Mouse (Mus musculus): ENCODE data around the gene Pzp. TPM values are rescaled to one million over a fixed set of nuclear protein-coding genes. Genes with fewer than 3 reads are reported as not detected.

Gene Pzp
- polyA plus RNA-seq, 1 experiment from 2014 or later, result not detected

DNA sequence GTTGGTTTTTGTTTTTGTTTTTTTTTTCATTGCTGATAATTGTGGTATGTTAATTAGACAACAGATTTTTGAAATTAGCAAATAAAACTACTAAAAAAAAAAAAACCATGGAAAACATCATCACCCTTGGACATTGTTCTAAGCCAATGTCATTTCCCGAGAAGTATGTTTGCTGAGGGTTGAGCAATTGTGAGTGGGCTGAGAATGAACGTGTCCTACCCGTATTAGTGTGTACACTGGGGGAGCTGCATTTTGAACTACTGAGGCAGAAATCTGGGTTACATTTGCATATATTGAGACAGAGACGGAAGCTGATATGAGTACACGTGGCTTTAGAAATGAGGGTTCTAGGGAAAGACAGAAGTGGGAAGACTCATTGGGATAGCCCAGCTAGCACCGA lies 6.8 kb upstream of the Pzp start:
- no peak overlapping the region for H3K4me2 ChIP-seq (ENCODE audit: low read depth, low read length)
- WGBS, result 90% methylated on average over 6 of the region's 6 CpGs
- no peak overlapping the region for H3K27ac ChIP-seq (replicated peaks; ENCODE audit: low read depth, low read length)
- H3K4me1 ChIP-seq (ENCODE audit: control insufficient read depth, insufficient read depth, low read length), result no peaks in the 10 kb centered on the region
- H3K27me3 ChIP-seq (ENCODE audit: control insufficient read depth, insufficient read depth, low read length), result no peaks in the 10 kb centered on the region
- H3K9me3 ChIP-seq (replicated peaks; ENCODE audit: control insufficient read depth, low read length), result no peaks in the 10 kb centered on the region
- H3K4me3 ChIP-seq (ENCODE audit: low read depth, low read length), result no peak overlapping the region
- H3K36me3 ChIP-seq (replicated peaks; ENCODE audit: control insufficient read depth, insufficient read depth, low read depth, low read length), result no peaks in the 10 kb centered on the region
- DNase-seq (ENCODE audit: low spot score), result no peak
- no peak overlapping the region for H3K9ac ChIP-seq (replicated peaks; ENCODE audit: low read length)
- no peak for ATAC-seq (replicated peaks; ENCODE audit: insufficient number of reproducible peaks, low FRiP score, low TSS enrichment, low read depth)

- H3K27ac ChIP-seq (replicated peaks; ENCODE audit: low read depth, low read length), result no peak overlapping the region
- no peaks in the 10 kb centered on the region for H3K36me3 ChIP-seq (replicated peaks; ENCODE audit: control insufficient read depth, insufficient read depth, low read depth, low read length)
- H3K4me2 ChIP-seq (ENCODE audit: low read depth, low read length), result no peak overlapping the region
- WGBS, result 87% methylated on average over 9 of the region's 9 CpGs
- DNase-seq (ENCODE audit: low spot score), result no peak
- ATAC-seq (replicated peaks; ENCODE audit: insufficient number of reproducible peaks, low FRiP score, low TSS enrichment, low read depth), result no peak
- no peaks in the 10 kb centered on the region for H3K9me3 ChIP-seq (replicated peaks; ENCODE audit: control insufficient read depth, low read length)
- no peak overlapping the region for H3K9ac ChIP-seq (replicated peaks; ENCODE audit: low read length)
- H3K4me3 ChIP-seq (ENCODE audit: low read depth, low read length), result no peak overlapping the region
- no peaks in the 10 kb centered on the region for H3K27me3 ChIP-seq (ENCODE audit: control insufficient read depth, insufficient read depth, low read length)
- H3K4me1 ChIP-seq (ENCODE audit: control insufficient read depth, insufficient read depth, low read length), result no peaks in the 10 kb centered on the region
Observed at GRCm38 (mm10) chr6:128532701-128533100, 6.2 kb upstream of the Pzp start.

DNA sequence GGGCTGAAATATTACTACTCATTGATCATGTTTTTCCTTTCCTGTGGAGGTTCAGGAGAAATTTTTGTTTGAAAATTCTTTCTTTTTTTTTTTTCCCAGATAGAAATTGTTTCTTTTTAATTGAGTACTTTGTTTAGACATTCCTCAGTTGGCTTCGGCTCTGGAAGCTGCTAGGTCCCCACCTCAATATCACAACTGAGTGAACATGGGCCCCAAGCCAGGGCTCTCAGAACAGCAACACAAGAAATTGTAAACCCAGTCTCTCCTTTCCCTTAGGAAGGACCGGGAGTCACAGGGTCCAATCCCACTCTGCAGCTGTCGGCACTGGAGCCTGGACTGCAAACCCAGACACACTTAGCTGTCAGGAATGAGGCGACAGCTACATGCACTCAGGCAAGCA lies 2.0 kb upstream of the Pzp start:
- WGBS, result 84% methylated on average over 4 of the region's 4 CpGs
- no peaks in the 10 kb centered on the region for H3K4me1 ChIP-seq (ENCODE audit: control insufficient read depth, insufficient read depth, low read length)
- H3K9ac ChIP-seq (replicated peaks; ENCODE audit: low read length), result no peak overlapping the region
- H3K4me3 ChIP-seq (ENCODE audit: low read depth, low read length), result no peak overlapping the region
- no peak overlapping the region for H3K4me2 ChIP-seq (ENCODE audit: low read depth, low read length)
- no peaks in the 10 kb centered on the region for H3K27me3 ChIP-seq (ENCODE audit: control insufficient read depth, insufficient read depth, low read length)
- no peaks in the 10 kb centered on the region for H3K36me3 ChIP-seq (replicated peaks; ENCODE audit: control insufficient read depth, insufficient read depth, low read depth, low read length)
- DNase-seq (ENCODE audit: low spot score), result no peak
- no peaks in the 10 kb centered on the region; the same call in 1 of the 2 replicates for H3K9me3 ChIP-seq (replicated peaks; ENCODE audit: control insufficient read depth, low read length)
- ATAC-seq (replicated peaks; ENCODE audit: insufficient number of reproducible peaks, low FRiP score, low TSS enrichment, low read depth), result no peak
- H3K27ac ChIP-seq (replicated peaks; ENCODE audit: low read depth, low read length), result no peak overlapping the region

- no peak overlapping the region for H3K4me3 ChIP-seq (ENCODE audit: low read depth, low read length)
- DNase-seq (ENCODE audit: low spot score), result no peak
- H3K4me1 ChIP-seq (ENCODE audit: control insufficient read depth, insufficient read depth, low read length), result no peaks in the 10 kb centered on the region
- no peak for ATAC-seq (replicated peaks; ENCODE audit: insufficient number of reproducible peaks, low FRiP score, low TSS enrichment, low read depth)
- H3K9ac ChIP-seq (replicated peaks; ENCODE audit: low read length), result no peak overlapping the region
- H3K9me3 ChIP-seq (replicated peaks; ENCODE audit: control insufficient read depth, low read length), result no peaks in the 10 kb centered on the region; the same call in 1 of the 2 replicates
- no peaks in the 10 kb centered on the region for H3K27me3 ChIP-seq (ENCODE audit: control insufficient read depth, insufficient read depth, low read length)
- WGBS, result 83% methylated on average over 1 of the region's 1 CpGs
- no peak overlapping the region for H3K27ac ChIP-seq (replicated peaks; ENCODE audit: low read depth, low read length)
- no peaks in the 10 kb centered on the region for H3K36me3 ChIP-seq (replicated peaks; ENCODE audit: control insufficient read depth, insufficient read depth, low read depth, low read length)
- H3K4me2 ChIP-seq (ENCODE audit: low read depth, low read length), result no peak overlapping the region
Observed at GRCm38 (mm10) chr6:128527110-128527509, 590 bp upstream of the Pzp start.

DNA sequence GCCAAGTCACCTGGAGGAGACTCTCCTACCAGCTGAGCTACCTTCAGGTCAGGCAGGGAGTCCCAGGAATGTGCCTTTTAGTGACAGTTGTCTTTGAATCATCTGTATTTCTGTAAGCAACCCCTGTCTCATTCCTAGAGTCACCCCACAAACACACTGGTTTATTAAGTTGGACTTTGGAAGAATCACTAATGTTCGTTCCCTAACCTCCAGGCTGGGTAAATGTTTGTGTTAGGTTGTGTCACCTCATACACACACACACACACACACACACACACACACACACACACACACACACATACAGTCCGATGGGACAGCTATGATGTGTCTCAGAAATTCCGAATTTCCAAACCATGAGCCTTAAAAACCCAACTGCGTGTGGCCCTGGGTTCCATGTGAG lies 719 bp downstream of the Pzp start:
- ATAC-seq (replicated peaks; ENCODE audit: insufficient number of reproducible peaks, low FRiP score, low TSS enrichment, low read depth), result no peak
- 88% methylated on average over 4 of the region's 4 CpGs for WGBS
- H3K36me3 ChIP-seq (replicated peaks; ENCODE audit: control insufficient read depth, insufficient read depth, low read depth, low read length), result no peaks in the 10 kb centered on the region

GRCm38 (mm10) chr6:128523360-128523759 lies 3.2 kb downstream of the Pzp start:
- no peak for DNase-seq (ENCODE audit: low spot score)
- no peaks in the 10 kb centered on the region; the same call in 1 of the 2 replicates for H3K9me3 ChIP-seq (replicated peaks; ENCODE audit: control insufficient read depth, low read length)
- H3K27me3 ChIP-seq (ENCODE audit: control insufficient read depth, insufficient read depth, low read length), result no peaks in the 10 kb centered on the region
- H3K36me3 ChIP-seq (replicated peaks; ENCODE audit: control insufficient read depth, insufficient read depth, low read depth, low read length), result no peaks in the 10 kb centered on the region
- no peaks in the 10 kb centered on the region for H3K4me1 ChIP-seq (ENCODE audit: control insufficient read depth, insufficient read depth, low read length)
- 92% methylated on average over 3 of the region's 3 CpGs for WGBS
- no peak for ATAC-seq (replicated peaks; ENCODE audit: insufficient number of reproducible peaks, low FRiP score, low TSS enrichment, low read depth)
- no peak overlapping the region for H3K9ac ChIP-seq (replicated peaks; ENCODE audit: low read length)
- H3K27ac ChIP-seq (replicated peaks; ENCODE audit: low read depth, low read length), result no peak overlapping the region
- H3K4me3 ChIP-seq (ENCODE audit: low read depth, low read length), result no peak overlapping the region
- no peak overlapping the region for H3K4me2 ChIP-seq (ENCODE audit: low read depth, low read length)

More for the DNA sequence above, 719 bp downstream of the Pzp start:
- H3K27me3 ChIP-seq (ENCODE audit: control insufficient read depth, insufficient read depth, low read length), result no peaks in the 10 kb centered on the region
- H3K9me3 ChIP-seq (replicated peaks; ENCODE audit: control insufficient read depth, low read length), result no peaks in the 10 kb centered on the region; the same call in 1 of the 2 replicates
- no peaks in the 10 kb centered on the region for H3K4me1 ChIP-seq (ENCODE audit: control insufficient read depth, insufficient read depth, low read length)
- H3K9ac ChIP-seq (replicated peaks; ENCODE audit: low read length), result no peak overlapping the region
- no peak overlapping the region for H3K4me3 ChIP-seq (ENCODE audit: low read depth, low read length)
- H3K27ac ChIP-seq (replicated peaks; ENCODE audit: low read depth, low read length), result no peak overlapping the region
- DNase-seq (ENCODE audit: low spot score), result no peak
- H3K4me2 ChIP-seq (ENCODE audit: low read depth, low read length), result no peak overlapping the region

GRCm38 (mm10) chr6:128519159-128519558 lies 7.4 kb downstream of the Pzp start:
- DNase-seq (ENCODE audit: low spot score) (no peak), ATAC-seq (replicated peaks; ENCODE audit: insufficient number of reproducible peaks, low FRiP score, low TSS enrichment, low read depth) (no peak)
- Histone ChIP-seq H3K4me3 (ENCODE audit: low read depth, low read length) (no peak overlapping the region), H3K9ac (replicated peaks; ENCODE audit: low read length) (no peak overlapping the region), H3K27me3 (ENCODE audit: control insufficient read depth, insufficient read depth, low read length) (no peaks in the 10 kb centered on the region), H3K36me3 (replicated peaks; ENCODE audit: control insufficient read depth, insufficient read depth, low read depth, low read length) (no peaks in the 10 kb centered on the region), H3K4me1 (ENCODE audit: control insufficient read depth, insufficient read depth, low read length) (no peaks in the 10 kb centered on the region), H3K4me2 (ENCODE audit: low read depth, low read length) (no peak overlapping the region), H3K9me3 (replicated peaks; ENCODE audit: control insufficient read depth, low read length) (no peaks in the 10 kb centered on the region), H3K27ac (replicated peaks; ENCODE audit: low read depth, low read length) (no peak overlapping the region)
- WGBS, result 92% methylated on average over 7 of the region's 7 CpGs

GRCm38 (mm10) chr6:128505676-128506236 lies 20.8 kb downstream of the Pzp start:
- 95% methylated on average over 2 of the region's 2 CpGs for WGBS
- no peak overlapping the region for H3K4me3 ChIP-seq (ENCODE audit: low read depth, low read length)
- no peak overlapping the region for H3K27ac ChIP-seq (replicated peaks; ENCODE audit: low read depth, low read length)
- H3K4me2 ChIP-seq (ENCODE audit: low read depth, low read length), result no peak overlapping the region
- H3K36me3 ChIP-seq (replicated peaks; ENCODE audit: control insufficient read depth, insufficient read depth, low read depth, low read length), result no peaks in the 10 kb centered on the region
- no peaks in the 10 kb centered on the region for H3K4me1 ChIP-seq (ENCODE audit: control insufficient read depth, insufficient read depth, low read length)
- no peak for DNase-seq (ENCODE audit: low spot score)
- no peaks in the 10 kb centered on the region for H3K27me3 ChIP-seq (ENCODE audit: control insufficient read depth, insufficient read depth, low read length)
- ATAC-seq (replicated peaks; ENCODE audit: insufficient number of reproducible peaks, low FRiP score, low TSS enrichment, low read depth), result no peak
- no peaks in the 10 kb centered on the region for H3K9me3 ChIP-seq (replicated peaks; ENCODE audit: control insufficient read depth, low read length)
- H3K9ac ChIP-seq (replicated peaks; ENCODE audit: low read length), result no peak overlapping the region
